Mouse (Mus musculus): ENCODE measurements around the gene Slc38a4.

DNA sequence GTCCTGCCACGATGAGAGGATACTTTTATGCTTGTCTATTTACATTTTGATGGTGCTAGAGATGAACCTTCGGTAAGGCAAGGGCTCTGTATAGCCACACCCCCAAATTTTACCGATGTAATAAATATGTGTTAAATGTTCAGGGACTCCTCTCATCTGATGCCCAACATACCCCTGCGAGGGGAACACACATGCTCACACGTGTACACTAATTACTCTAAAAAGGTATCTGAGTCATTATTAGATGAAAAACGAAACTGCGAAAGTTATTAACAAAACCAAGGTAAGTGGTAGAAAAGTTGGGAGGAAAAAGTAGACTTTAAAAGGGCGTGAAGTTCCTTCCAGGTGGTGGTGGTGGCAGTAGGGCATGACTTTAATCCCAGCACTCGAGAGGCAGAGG, 38.6 kb downstream of the Slc38a4 start:
- TF ChIP-seq GATA1 (IDR thresholded peaks at IDR 0.05; ENCODE audit: borderline replicate concordance, low read length) (no peak), TAL1 (conservative IDR thresholded peaks at IDR 0.05; ENCODE audit: low read depth, low read length) (no peak), CTCF (IDR thresholded peaks at IDR 0.05; ENCODE audit: low read depth, low read length) (no peak), GATA2 (IDR thresholded peaks at IDR 0.05; ENCODE audit: borderline replicate concordance, low read depth, low read length) (no peak)

All from G1E (cell line).